Mouse (Mus musculus): Measurements from ENCODE around the gene Cadm1. TPM values are rescaled to one million over a fixed set of nuclear protein-coding genes. Genes with fewer than 3 reads are reported as not detected.

Gene Cadm1
- polyA plus RNA-seq, 1 experiment from 2014 or later = 84.9 TPM

- Histone ChIP-seq H3K36me3 (ENCODE audit: insufficient read depth, low read length) (no peaks in the 10 kb centered on the region), H3K4me3 (ENCODE audit: low read depth, low read length) (no peak overlapping the region), H3K4me1 (ENCODE audit: insufficient read depth, low read depth, low read length) (no peaks in the 10 kb centered on the region), H3K9me3 (ENCODE audit: low read length) (no peaks in the 10 kb centered on the region), H3K9ac (replicated peaks; ENCODE audit: low read depth) (no peak overlapping the region), H3K27ac (ENCODE audit: low read length) (no peak overlapping the region), H3K4me2 (replicated peaks; ENCODE audit: low read depth, low read length) (no peak overlapping the region), H3K27me3 (replicated peaks; ENCODE audit: insufficient read depth, low read length) (no peaks in the 10 kb centered on the region)
- WGBS = 49% methylated on average over 3 of the region's 3 CpGs
- DNase-seq (ENCODE audit: low spot score) (no peak), ATAC-seq (no peak)
- TF ChIP-seq EP300 (IDR thresholded peaks at IDR 0.05) (no peak), CTCF (IDR thresholded peaks at IDR 0.05) (no peak)
These were observed 197.6 kb downstream of the Cadm1 start for GRCm38 (mm10) chr9:47727611-47728010.

DNA sequence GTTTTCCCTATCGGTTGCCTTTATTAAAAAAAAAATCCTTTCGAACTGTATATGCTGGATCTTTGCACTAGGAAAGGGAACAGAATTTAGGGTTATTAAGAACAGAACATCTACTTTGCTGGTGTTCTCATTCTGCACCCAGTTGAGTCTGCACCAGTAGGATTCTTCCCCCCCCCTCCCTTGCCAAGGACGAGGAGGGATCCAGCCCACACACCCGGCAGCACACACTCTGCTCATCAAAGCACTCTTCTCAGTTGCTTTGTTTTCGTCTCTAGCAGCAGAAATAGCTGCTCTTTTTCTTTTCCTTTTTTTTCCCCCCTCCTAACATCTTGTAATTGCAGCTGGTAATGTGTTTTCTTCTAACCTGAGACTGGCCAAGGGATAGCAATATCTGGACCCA lies 198.9 kb downstream of the Cadm1 start:
- ATAC-seq (no peak), DNase-seq (ENCODE audit: low spot score) (no peak)
- whole genome bisulfite sequencing = 64% methylated on average over 5 of the region's 5 CpGs
- Histone ChIP-seq H3K4me1 (ENCODE audit: insufficient read depth, low read depth, low read length) (no peaks in the 10 kb centered on the region), H3K9me3 (ENCODE audit: low read length) (no peaks in the 10 kb centered on the region), H3K4me3 (ENCODE audit: low read depth, low read length) (no peak overlapping the region), H3K4me2 (replicated peaks; ENCODE audit: low read depth, low read length) (no peak overlapping the region), H3K36me3 (ENCODE audit: insufficient read depth, low read length) (no peaks in the 10 kb centered on the region), H3K9ac (replicated peaks; ENCODE audit: low read depth) (no peak overlapping the region), H3K27ac (ENCODE audit: low read length) (no peak overlapping the region), H3K27me3 (replicated peaks; ENCODE audit: insufficient read depth, low read length) (no peaks in the 10 kb centered on the region)
- TF ChIP-seq CTCF (IDR thresholded peaks at IDR 0.05) (no peak), EP300 (IDR thresholded peaks at IDR 0.05) (no peak)

GRCm38 (mm10) chr9:47730247-47730646 lies 200.3 kb downstream of the Cadm1 start:
- H3K27me3 ChIP-seq (replicated peaks; ENCODE audit: insufficient read depth, low read length) = no peaks in the 10 kb centered on the region
- H3K9ac ChIP-seq (replicated peaks; ENCODE audit: low read depth) = no peak overlapping the region
- DNase-seq (ENCODE audit: low spot score) (no peak), ATAC-seq (no peak)
- H3K9me3 ChIP-seq (ENCODE audit: low read length) = no peaks in the 10 kb centered on the region
- TF ChIP-seq CTCF (IDR thresholded peaks at IDR 0.05) (no peak), EP300 (IDR thresholded peaks at IDR 0.05) (no peak)
- no peak overlapping the region for H3K4me2 ChIP-seq (replicated peaks; ENCODE audit: low read depth, low read length)
- no peak overlapping the region for H3K4me3 ChIP-seq (ENCODE audit: low read depth, low read length)
- H3K4me1 ChIP-seq (ENCODE audit: insufficient read depth, low read depth, low read length) = no peaks in the 10 kb centered on the region
- H3K27ac ChIP-seq (ENCODE audit: low read length) = no peak overlapping the region
- WGBS = 92% methylated on average over 6 of the region's 6 CpGs
- H3K36me3 ChIP-seq (ENCODE audit: insufficient read depth, low read length) = no peaks in the 10 kb centered on the region

GRCm38 (mm10) chr9:47733780-47734451 lies 203.9 kb downstream of the Cadm1 start:
- Histone ChIP-seq H3K36me3 (ENCODE audit: insufficient read depth, low read length) (no peaks in the 10 kb centered on the region), H3K27me3 (replicated peaks; ENCODE audit: insufficient read depth, low read length) (no peaks in the 10 kb centered on the region), H3K4me3 (ENCODE audit: low read depth, low read length) (no peak overlapping the region), H3K4me2 (replicated peaks; ENCODE audit: low read depth, low read length) (no peak overlapping the region), H3K9ac (replicated peaks; ENCODE audit: low read depth) (no peak overlapping the region), H3K27ac (ENCODE audit: low read length) (no peak overlapping the region), H3K4me1 (ENCODE audit: insufficient read depth, low read depth, low read length) (no peaks in the 10 kb centered on the region), H3K9me3 (ENCODE audit: low read length) (no peaks in the 10 kb centered on the region)
- WGBS = 66% methylated on average over 13 of the region's 13 CpGs
- TF ChIP-seq EP300 (IDR thresholded peaks at IDR 0.05) (no peak), CTCF (IDR thresholded peaks at IDR 0.05) (no peak)
- DNase-seq (ENCODE audit: low spot score) (peak; percentile 30), ATAC-seq (peak; percentile 35)

- Histone ChIP-seq H3K4me1 (ENCODE audit: insufficient read depth, low read depth, low read length) (no peaks in the 10 kb centered on the region), H3K36me3 (ENCODE audit: insufficient read depth, low read length) (no peaks in the 10 kb centered on the region), H3K4me2 (replicated peaks; ENCODE audit: low read depth, low read length) (no peak overlapping the region), H3K27me3 (replicated peaks; ENCODE audit: insufficient read depth, low read length) (no peaks in the 10 kb centered on the region), H3K9me3 (ENCODE audit: low read length) (no peaks in the 10 kb centered on the region), H3K4me3 (ENCODE audit: low read depth, low read length) (no peak overlapping the region), H3K9ac (replicated peaks; ENCODE audit: low read depth) (no peak overlapping the region), H3K27ac (ENCODE audit: low read length) (no peak overlapping the region)
- DNase-seq (ENCODE audit: low spot score) = no peak
- TF ChIP-seq EP300 (IDR thresholded peaks at IDR 0.05) = no peak
- no peak for ATAC-seq
- 92% methylated on average over 5 of the region's 5 CpGs for WGBS
These were observed 204.9 kb downstream of the Cadm1 start for GRCm38 (mm10) chr9:47734905-47735304.

GRCm38 (mm10) chr9:47738799-47739198 lies 208.8 kb downstream of the Cadm1 start:
- 53% methylated on average over 4 of the region's 4 CpGs for WGBS
- TF ChIP-seq CTCF (IDR thresholded peaks at IDR 0.05) (no peak), EP300 (IDR thresholded peaks at IDR 0.05) (no peak)

DNA sequence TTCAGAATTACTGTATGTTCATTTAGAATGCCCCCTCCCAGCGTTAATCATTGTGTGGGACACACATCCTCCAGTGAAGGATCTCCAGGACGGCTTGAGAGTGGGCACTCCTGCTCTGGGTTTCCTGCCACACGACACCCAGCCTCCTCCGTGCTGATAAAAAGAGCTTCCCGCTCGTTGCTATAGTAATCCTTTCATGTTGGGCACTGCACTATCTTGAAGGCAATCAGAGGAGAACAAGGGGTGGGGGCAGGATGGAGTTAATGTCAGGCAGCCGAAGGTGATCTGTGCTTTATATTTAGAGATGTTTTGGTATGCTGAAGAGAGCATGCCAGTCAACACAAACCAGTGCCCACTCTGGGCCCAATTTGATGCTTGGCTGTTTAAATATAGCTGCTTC lies 209.3 kb downstream of the Cadm1 start:
- DNase-seq (ENCODE audit: low spot score) (no peak), ATAC-seq (no peak)
- TF ChIP-seq CTCF (IDR thresholded peaks at IDR 0.05) = no peak
- no peak for TF ChIP-seq EP300 (IDR thresholded peaks at IDR 0.05)
- Histone ChIP-seq H3K27ac (ENCODE audit: low read length) (no peak overlapping the region), H3K9ac (replicated peaks; ENCODE audit: low read depth) (no peak overlapping the region), H3K4me2 (replicated peaks; ENCODE audit: low read depth, low read length) (no peak overlapping the region), H3K27me3 (replicated peaks; ENCODE audit: insufficient read depth, low read length) (no peaks in the 10 kb centered on the region), H3K4me1 (ENCODE audit: insufficient read depth, low read depth, low read length) (no peaks in the 10 kb centered on the region), H3K4me3 (ENCODE audit: low read depth, low read length) (no peak overlapping the region), H3K36me3 (ENCODE audit: insufficient read depth, low read length) (no peaks in the 10 kb centered on the region), H3K9me3 (ENCODE audit: low read length) (no peaks in the 10 kb centered on the region)
- 17% methylated on average over 7 of the region's 7 CpGs for WGBS

More at GRCm38 (mm10) chr9:47738799-47739198, 208.8 kb downstream of the Cadm1 start:
- DNase-seq (ENCODE audit: low spot score) (no peak), ATAC-seq (no peak)
- Histone ChIP-seq H3K4me2 (replicated peaks; ENCODE audit: low read depth, low read length) (no peak overlapping the region), H3K4me3 (ENCODE audit: low read depth, low read length) (no peak overlapping the region), H3K9me3 (ENCODE audit: low read length) (no peaks in the 10 kb centered on the region), H3K27me3 (replicated peaks; ENCODE audit: insufficient read depth, low read length) (no peaks in the 10 kb centered on the region), H3K36me3 (ENCODE audit: insufficient read depth, low read length) (no peaks in the 10 kb centered on the region), H3K4me1 (ENCODE audit: insufficient read depth, low read depth, low read length) (no peaks in the 10 kb centered on the region), H3K9ac (replicated peaks; ENCODE audit: low read depth) (no peak overlapping the region), H3K27ac (ENCODE audit: low read length) (no peak overlapping the region)
